Mouse (Mus musculus) intestine, embryonic 15.5 days (tissue): ENCODE measurements around the gene Cd3d. TPM values are rescaled to one million over a fixed set of nuclear protein-coding genes. Genes with fewer than 3 reads are reported as not detected.

ENCODE experiments used
- ATAC-seq: fragments of 200-750 bp; cut with Nextera tagmentation; 2 replicates; pipeline ENCODE4 v1.8.0; 2017; ENCODE audit warnings: moderate TSS enrichment, moderate library complexity
- H3K27ac ChIP-seq: fragments of 300-500 bp; sonication (generic); 2 replicates; pipeline ENCODE4 v1.5.1; 2015; ENCODE audit warnings: mild to moderate bottlenecking, inconsistent platforms
- H3K27me3 ChIP-seq: fragments of 300-500 bp; sonication (generic); replicated peaks from 2 replicates; pipeline ENCODE4 v1.6.1; 2015; ENCODE audit warnings: inconsistent platforms
- H3K36me3 ChIP-seq: fragments of 300-500 bp; sonication (generic); 2 replicates; pipeline ENCODE4 v1.6.1; 2015; ENCODE audit warnings: inconsistent platforms
- H3K4me1 ChIP-seq: fragments of 300-500 bp; sonication (generic); replicated peaks from 2 replicates; pipeline ENCODE4 v1.6.1; 2015; ENCODE audit warnings: inconsistent platforms
- H3K4me2 ChIP-seq: fragments of 300-500 bp; sonication (generic); replicated peaks from 2 replicates; pipeline ENCODE4 v1.6.1; 2015; ENCODE audit warnings: mild to moderate bottlenecking, inconsistent platforms
- H3K4me3 ChIP-seq: fragments of 300-500 bp; sonication (generic); replicated peaks from 2 replicates; pipeline ENCODE4 v1.5.1; 2015; ENCODE audit warnings: inconsistent platforms
- H3K9ac ChIP-seq: fragments of 300-500 bp; sonication (generic); 2 replicates; pipeline ENCODE4 v1.6.1; 2015; ENCODE audit warnings: inconsistent platforms
- H3K9me3 ChIP-seq: fragments of 300-500 bp; sonication (generic); 2 replicates; pipeline ENCODE4 v1.6.1; 2016; ENCODE audit warnings: inconsistent platforms
- WGBS: fragments of 180-500 bp; shearing (Covaris S2); methylation state at CpG from one replicate; pipeline ENCODE4 v1.1.7; 2015; 5-methylcytosine and 5-hydroxymethylcytosine counted together
- polyA plus RNA-seq: library from polyadenylated mRNA; unstranded; fragments of >200 nt; fragmentation: Nextera tagmentation; extraction: Ambion mirVana; gene quantifications from 2 replicates; pipeline ENCODE4 v1.2.1, GENCODE M21; 2015

Gene Cd3d
- polyA plus RNA-seq, 1 experiment from 2014 or later = not detected

DNA sequence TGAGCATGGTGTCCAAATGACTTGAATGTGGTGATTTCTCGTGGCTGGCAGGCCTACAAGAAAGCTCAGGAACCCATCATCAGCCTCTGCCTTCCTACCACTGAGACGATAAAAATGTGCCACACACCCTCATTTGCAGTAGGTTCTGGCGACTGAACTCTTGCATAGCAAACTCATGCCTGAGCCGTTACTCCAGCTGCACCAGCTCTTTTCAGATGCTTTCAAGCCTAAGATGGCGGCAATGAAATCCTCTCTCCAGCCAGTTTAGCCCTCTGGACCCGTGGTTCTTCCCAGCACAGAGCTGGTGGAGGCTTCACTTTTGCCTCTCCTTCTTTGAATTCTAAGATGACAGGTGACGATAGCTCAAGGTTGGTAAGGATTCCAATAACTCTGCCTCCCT, 1.8 kb upstream of the Cd3d start:
- ATAC-seq = no peak
- H3K36me3 ChIP-seq = no peaks in the 10 kb centered on the region
- no peak overlapping the region for H3K4me2 ChIP-seq
- no peaks in the 10 kb centered on the region for H3K4me1 ChIP-seq
- H3K27me3 ChIP-seq = no peaks in the 10 kb centered on the region; the same call in 1 of the 2 replicates
- H3K4me3 ChIP-seq = no peak overlapping the region
- H3K27ac ChIP-seq = no peak overlapping the region
- 73% methylated on average over 7 of the region's 7 CpGs for WGBS
- H3K9me3 ChIP-seq = no peaks in the 10 kb centered on the region
- no peak overlapping the region for H3K9ac ChIP-seq

GRCm38 (mm10) chr9:44980242-44980641, 1.3 kb upstream of the Cd3d start, which contains the start of gene Cd3g:
Gene Cd3g, minus strand, starts transcription at chr9:44980431.
- Histone ChIP-seq H3K36me3 (no peaks in the 10 kb centered on the region), H3K27me3 (no peaks in the 10 kb centered on the region; the same call in 1 of the 2 replicates), H3K4me3 (no peak within 1 kb of the TSS), H3K9ac (no peak within 1 kb of the TSS), H3K9me3 (no peaks in the 10 kb centered on the region), H3K4me2 (no peak within 1 kb of the TSS), H3K27ac (no peak within 1 kb of the TSS), H3K4me1 (no peaks in the 10 kb centered on the region)
- ATAC-seq = no peak
- 69% methylated on average over 3 of the region's 3 CpGs for WGBS

- no peaks in the 10 kb centered on the region for H3K9me3 ChIP-seq
- ATAC-seq = no peak
- 86% methylated on average over 2 of the region's 2 CpGs for WGBS
- H3K36me3 ChIP-seq = no peaks in the 10 kb centered on the region
- H3K4me1 ChIP-seq = no peaks in the 10 kb centered on the region
- no peak overlapping the region for H3K27ac ChIP-seq
- no peak overlapping the region for H3K4me3 ChIP-seq
- no peaks in the 10 kb centered on the region; the same call in 1 of the 2 replicates for H3K27me3 ChIP-seq
- H3K9ac ChIP-seq = no peak overlapping the region
- H3K4me2 ChIP-seq = no peak overlapping the region
Measured at GRCm38 (mm10) chr9:44981104-44981503, 482 bp upstream of the Cd3d start.

DNA sequence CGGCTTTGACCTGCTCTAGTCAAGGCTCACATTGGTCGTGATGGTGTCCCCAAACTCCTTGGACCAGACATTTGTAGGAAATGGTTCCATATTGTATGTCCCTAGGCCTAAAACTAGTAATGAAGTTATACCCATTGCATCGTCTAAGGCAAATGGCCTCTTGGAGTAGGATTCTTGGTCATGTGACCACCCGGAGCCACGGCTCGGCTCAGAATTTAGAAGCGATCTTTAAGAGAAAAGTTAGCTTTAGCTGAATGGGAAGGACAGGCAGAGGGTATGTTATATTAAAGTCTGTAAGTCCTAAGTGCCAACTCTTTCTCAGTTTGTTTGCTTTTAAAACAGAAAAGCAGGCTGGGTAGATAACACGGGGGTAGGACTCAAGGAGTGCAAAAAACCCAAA, 495 bp downstream of the Cd3d start:
- Histone ChIP-seq H3K27me3 (no peaks in the 10 kb centered on the region; the same call in 1 of the 2 replicates), H3K9me3 (no peaks in the 10 kb centered on the region), H3K4me1 (no peaks in the 10 kb centered on the region), H3K36me3 (no peaks in the 10 kb centered on the region), H3K4me2 (no peak overlapping the region), H3K27ac (no peak overlapping the region), H3K9ac (no peak overlapping the region), H3K4me3 (no peak overlapping the region)
- no peak for ATAC-seq
- WGBS = 81% methylated on average over 8 of the region's 8 CpGs

DNA sequence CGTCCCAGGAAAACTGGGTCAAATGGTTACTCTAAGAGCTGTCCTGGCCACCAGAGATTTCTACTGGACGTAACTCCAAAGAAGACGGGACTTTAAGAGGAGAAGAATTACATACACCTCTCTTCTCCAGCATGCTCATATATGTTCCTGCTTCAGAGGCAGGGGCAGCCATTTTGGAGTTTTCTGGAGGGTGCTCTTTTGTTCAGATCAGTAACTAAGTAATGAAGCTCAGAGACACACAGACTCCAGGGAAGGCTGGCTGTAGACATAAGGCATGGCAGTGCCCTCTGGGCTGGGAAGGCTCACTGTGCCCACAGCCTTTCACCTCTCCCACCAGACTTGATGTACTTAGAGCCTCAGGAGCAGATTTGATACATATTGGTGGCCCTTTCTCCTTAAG, 945 bp downstream of the Cd3d start:
- ATAC-seq = no peak
- no peaks in the 10 kb centered on the region for H3K4me1 ChIP-seq
- 78% methylated on average over 3 of the region's 3 CpGs for WGBS

GRCm38 (mm10) chr9:44983001-44983400, 1.4 kb downstream of the Cd3d start:
- Histone ChIP-seq H3K9me3 (no peaks in the 10 kb centered on the region), H3K4me2 (no peak overlapping the region), H3K27me3 (no peaks in the 10 kb centered on the region; the same call in 1 of the 2 replicates), H3K9ac (no peak overlapping the region), H3K4me1 (no peaks in the 10 kb centered on the region), H3K27ac (no peak overlapping the region), H3K4me3 (no peak overlapping the region), H3K36me3 (no peaks in the 10 kb centered on the region)
- no peak for ATAC-seq
- 66% methylated on average over 2 of the region's 2 CpGs for WGBS

More for the DNA sequence above, 945 bp downstream of the Cd3d start:
- no peaks in the 10 kb centered on the region; the same call in 1 of the 2 replicates for H3K27me3 ChIP-seq
- no peak overlapping the region for H3K4me2 ChIP-seq
- no peak overlapping the region for H3K9ac ChIP-seq
- H3K4me3 ChIP-seq = no peak overlapping the region
- no peaks in the 10 kb centered on the region for H3K36me3 ChIP-seq
- no peaks in the 10 kb centered on the region for H3K9me3 ChIP-seq
- no peak overlapping the region for H3K27ac ChIP-seq

DNA sequence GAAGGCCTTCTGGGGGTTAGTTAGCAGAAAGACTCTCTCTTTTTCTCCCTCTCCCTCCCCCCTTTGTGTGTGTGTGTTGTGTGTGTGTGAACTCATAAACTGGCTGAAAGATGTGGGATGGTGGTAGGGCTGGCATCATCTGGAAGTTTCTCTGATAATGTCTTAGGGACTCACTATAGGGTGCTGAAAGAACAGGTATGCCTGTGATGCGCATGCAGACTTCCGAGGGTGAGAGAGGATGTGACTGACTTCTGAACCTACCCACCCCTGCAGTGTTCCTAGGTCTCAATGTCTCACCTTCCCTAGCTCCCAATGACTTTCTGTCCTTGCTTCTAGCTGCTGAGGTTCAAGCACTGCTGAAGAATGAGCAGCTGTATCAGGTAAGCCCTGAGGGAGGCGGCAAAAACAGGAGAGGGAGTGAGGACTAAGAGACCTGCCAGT, 4.2 kb downstream of the Cd3d start:
- WGBS = 72% methylated on average over 3 of the region's 3 CpGs
- Histone ChIP-seq H3K4me1 (no peaks in the 10 kb centered on the region), H3K4me2 (no peak overlapping the region), H3K36me3 (no peaks in the 10 kb centered on the region), H3K4me3 (no peak overlapping the region), H3K9ac (no peak overlapping the region), H3K27ac (no peak overlapping the region), H3K9me3 (no peaks in the 10 kb centered on the region), H3K27me3 (no peaks in the 10 kb centered on the region)
- ATAC-seq = no peak

DNA sequence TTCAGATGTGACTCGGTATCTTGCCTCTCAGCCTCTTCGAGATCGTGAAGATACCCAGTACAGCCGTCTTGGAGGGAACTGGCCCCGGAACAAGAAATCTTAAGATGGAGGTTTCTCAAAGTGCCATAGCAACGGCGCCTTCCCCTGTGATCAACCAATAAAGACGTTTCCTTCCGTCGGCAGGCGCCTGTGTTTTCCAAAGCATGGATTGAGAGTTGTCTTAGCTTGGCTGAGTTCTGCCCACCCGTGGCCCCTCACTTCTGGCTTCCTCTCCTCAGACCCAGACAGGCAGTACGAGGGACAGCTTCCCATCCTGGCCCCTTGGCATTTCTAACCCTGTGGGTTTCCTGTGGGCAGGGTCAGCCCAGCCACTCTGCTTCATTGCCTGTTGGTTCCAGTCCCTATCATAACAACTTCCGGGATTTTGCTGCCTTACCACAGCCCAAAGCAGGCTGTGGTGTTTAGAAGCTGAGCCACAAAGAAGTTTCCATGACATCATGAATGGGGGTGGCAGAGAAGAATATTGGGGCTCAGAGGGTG, 4.7 kb downstream of the Cd3d start:
- Histone ChIP-seq H3K27me3 (no peaks in the 10 kb centered on the region), H3K27ac (no peak overlapping the region), H3K36me3 (no peaks in the 10 kb centered on the region), H3K9me3 (no peaks in the 10 kb centered on the region), H3K4me3 (no peak overlapping the region), H3K4me2 (no peak overlapping the region), H3K4me1 (no peaks in the 10 kb centered on the region), H3K9ac (no peak overlapping the region)
- no peak for ATAC-seq
- 66% methylated on average over 14 of the region's 14 CpGs for WGBS

DNA sequence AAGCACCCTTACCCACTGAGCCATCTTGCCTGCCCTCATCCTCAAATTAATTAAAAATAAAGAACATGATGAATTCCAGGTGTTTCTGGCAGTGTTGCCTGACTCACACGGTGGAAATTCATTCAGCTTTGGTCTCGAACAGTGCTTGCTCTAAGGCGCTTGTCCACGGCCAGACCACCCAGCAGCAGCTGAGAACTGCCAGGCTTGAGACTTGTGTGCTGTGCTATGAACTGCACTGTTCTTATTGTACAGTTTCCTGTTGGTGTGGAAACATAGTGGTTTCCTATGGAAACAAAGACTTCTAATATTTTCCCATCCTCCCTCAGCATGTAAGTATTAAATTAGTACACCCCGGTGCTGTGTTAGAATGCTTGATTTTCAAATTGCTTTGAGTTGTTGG, 5.4 kb downstream of the Cd3d start:
- no peak overlapping the region for H3K9ac ChIP-seq
- no peaks in the 10 kb centered on the region for H3K36me3 ChIP-seq
- H3K27ac ChIP-seq = no peak overlapping the region
- H3K4me1 ChIP-seq = no peaks in the 10 kb centered on the region
- H3K9me3 ChIP-seq = no peaks in the 10 kb centered on the region
- H3K4me3 ChIP-seq = no peak overlapping the region
- no peak overlapping the region for H3K4me2 ChIP-seq
- 57% methylated on average over 5 of the region's 5 CpGs for WGBS
- ATAC-seq = no peak
- H3K27me3 ChIP-seq = no peaks in the 10 kb centered on the region

DNA sequence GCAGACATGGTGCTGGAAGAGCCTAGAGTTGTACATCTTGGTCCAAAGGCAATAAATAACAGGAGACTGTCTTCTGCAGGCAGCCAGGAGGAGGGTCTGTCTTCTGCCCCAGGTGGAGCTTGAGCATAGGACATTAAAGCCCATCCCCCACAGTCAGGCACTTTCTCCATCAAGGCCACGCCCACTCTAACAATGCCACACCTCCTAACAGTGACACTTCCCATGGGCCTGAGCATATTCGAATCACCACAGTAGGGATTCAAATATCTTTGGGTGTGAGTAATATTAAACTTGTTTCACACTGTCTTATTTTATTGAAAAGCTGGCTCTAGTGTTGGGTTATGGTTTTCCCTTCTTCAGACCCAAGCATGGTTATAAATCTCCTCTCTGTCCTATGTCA, 10.2 kb downstream of the Cd3d start:
- Histone ChIP-seq H3K4me3 (no peak overlapping the region), H3K9me3 (no peaks in the 10 kb centered on the region), H3K4me1 (no peaks in the 10 kb centered on the region), H3K4me2 (no peak overlapping the region), H3K27me3 (no peaks in the 10 kb centered on the region), H3K9ac (no peak overlapping the region), H3K27ac (no peak overlapping the region), H3K36me3 (no peaks in the 10 kb centered on the region)
- ATAC-seq = no peak
- 76% methylated on average over 2 of the region's 2 CpGs for WGBS

DNA sequence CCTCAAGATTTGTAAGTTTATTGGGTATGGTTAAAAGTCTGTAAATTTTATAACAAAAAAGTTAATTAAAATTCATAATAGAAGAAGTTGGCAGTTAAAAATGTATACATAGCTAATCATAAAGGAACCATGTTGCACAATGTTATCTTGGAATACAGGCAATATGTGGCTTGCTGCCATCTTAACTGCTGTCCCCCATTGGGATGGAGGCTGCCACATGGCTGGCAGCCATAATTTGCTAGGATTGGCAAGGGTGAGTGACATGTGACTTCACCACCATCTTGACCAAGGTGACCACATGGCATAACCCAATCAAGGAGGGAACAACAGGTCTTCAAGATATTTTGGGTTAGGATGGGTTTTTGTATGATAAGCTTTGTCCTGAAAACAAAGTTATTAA, 10.7 kb downstream of the Cd3d start:
- no peaks in the 10 kb centered on the region for H3K4me1 ChIP-seq
- no peak overlapping the region for H3K4me3 ChIP-seq
- no peak for ATAC-seq
- H3K9ac ChIP-seq = no peak overlapping the region
- no peaks in the 10 kb centered on the region for H3K9me3 ChIP-seq
- no peak overlapping the region for H3K27ac ChIP-seq
- H3K27me3 ChIP-seq = no peaks in the 10 kb centered on the region
- H3K36me3 ChIP-seq = no peaks in the 10 kb centered on the region
- no peak overlapping the region for H3K4me2 ChIP-seq

DNA sequence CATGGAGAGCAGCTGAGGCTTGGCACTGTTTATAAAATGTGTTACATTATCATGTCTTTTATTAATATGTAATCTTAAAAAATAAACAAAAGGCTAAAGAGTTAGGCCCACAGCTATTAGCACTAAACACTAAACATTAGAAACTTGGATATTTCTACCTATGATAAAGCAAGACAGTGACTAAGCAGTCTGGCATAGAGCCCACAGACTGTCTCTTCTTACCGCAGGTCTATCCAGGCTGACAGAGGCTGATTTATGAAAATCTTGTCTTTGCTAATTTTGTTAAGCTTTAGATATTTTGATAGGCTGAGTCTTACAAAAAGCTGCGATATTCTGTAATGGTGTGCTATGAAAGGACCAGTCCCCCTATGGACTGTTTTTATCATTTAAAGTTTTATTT, 11.7 kb downstream of the Cd3d start:
- ATAC-seq = no peak
- H3K9ac ChIP-seq = no peak overlapping the region
- no peaks in the 10 kb centered on the region for H3K4me1 ChIP-seq
- H3K4me3 ChIP-seq = no peak overlapping the region
- H3K27ac ChIP-seq = no peak overlapping the region
- H3K36me3 ChIP-seq = no peaks in the 10 kb centered on the region
- H3K4me2 ChIP-seq = no peak overlapping the region
- no peaks in the 10 kb centered on the region for H3K27me3 ChIP-seq
- H3K9me3 ChIP-seq = no peaks in the 10 kb centered on the region
- 78% methylated on average over 2 of the region's 2 CpGs for WGBS

- WGBS = 65% methylated on average over 4 of the region's 4 CpGs
- Histone ChIP-seq H3K4me1 (no peaks in the 10 kb centered on the region), H3K4me2 (no peak overlapping the region), H3K9ac (no peak overlapping the region), H3K27ac (no peak overlapping the region), H3K4me3 (no peak overlapping the region), H3K36me3 (no peaks in the 10 kb centered on the region), H3K9me3 (no peaks in the 10 kb centered on the region), H3K27me3 (no peaks in the 10 kb centered on the region)
- ATAC-seq = no peak
Measured at GRCm38 (mm10) chr9:44994962-44995361, 13.4 kb downstream of the Cd3d start.
